In the genomic region with DNA sequence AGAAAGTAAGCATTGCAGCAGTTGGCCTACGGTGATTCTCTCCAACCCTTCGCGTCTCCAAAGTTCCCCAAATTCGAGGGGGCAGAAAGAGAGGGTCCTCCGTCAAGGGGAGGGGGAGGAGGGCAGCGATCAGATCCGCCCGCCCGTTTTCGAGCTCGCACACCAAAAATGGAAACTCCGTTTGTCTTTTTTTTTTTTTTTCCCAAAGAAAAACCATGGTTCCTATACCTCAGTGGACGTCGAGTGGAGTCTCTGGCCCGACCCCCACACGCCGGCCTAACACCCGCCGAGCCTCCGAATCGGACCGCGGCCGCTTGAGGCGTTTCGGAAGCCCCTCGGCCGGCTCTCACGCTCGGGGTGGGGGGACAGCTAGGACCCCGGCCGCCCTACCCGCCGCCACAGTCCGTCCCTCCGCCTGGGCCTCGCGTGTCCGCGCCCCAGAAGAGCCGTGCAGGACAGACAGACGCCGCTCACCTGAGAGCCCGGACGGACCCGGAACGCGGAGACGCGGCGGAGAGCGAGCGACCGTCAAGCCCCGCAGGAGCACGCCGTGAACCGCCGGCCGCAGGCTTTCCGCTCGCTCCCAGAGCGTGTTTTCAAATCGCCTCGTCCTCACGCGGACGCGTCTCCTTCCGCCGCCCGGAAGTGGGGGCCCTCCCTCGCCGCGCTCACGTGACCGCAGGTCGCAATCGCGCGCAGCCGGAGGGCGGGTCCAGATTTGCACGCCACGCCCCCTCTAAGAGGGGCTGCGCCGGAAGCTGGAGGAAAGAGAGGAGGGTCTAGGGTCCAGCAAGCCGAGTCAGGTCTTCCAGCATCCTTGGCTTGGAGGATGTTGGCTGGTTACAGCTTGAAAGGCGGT, we compare ENCODE assay signal across 7 mouse cellular contexts. TPM values are rescaled to one million over a fixed set of nuclear protein-coding genes. Genes with fewer than 3 reads are reported as not detected.
A peak's percentile ranks its signal among the peaks of the same experiment; 100 is the strongest.
DNase-seq lines count a peak whose midpoint lies in the region; ATAC-seq lines count a peak whose summit lies in the region.

Gene Tex10, minus strand, starts transcription at position 668 of the 859 bp plus-strand sequence.

- peak; percentile 92 for ATAC-seq in embryonic facial prominence, embryonic 12.5 days (ENCODE audit: insufficient number of reproducible peaks, insufficient read depth, low FRiP score, low TSS enrichment)
- ATAC-seq in limb, embryonic 11.5 days (ENCODE audit: insufficient number of reproducible peaks, low FRiP score, low TSS enrichment, low read depth): peak; percentile 95
- ATAC-seq in midbrain, embryonic 14.5 days (ENCODE audit: low FRiP score, low TSS enrichment): peak; percentile 97

- peaks cover 7% of the 10 kb centered on the region for H3K36me3 ChIP-seq in embryonic facial prominence, embryonic 12.5 days
- H3K36me3 ChIP-seq in limb, embryonic 11.5 days (ENCODE audit: control insufficient read depth, insufficient read depth, low read length): peaks cover 4% of the 10 kb centered on the region; the same call in 1 of the 2 replicates
- H3K36me3 ChIP-seq in midbrain, embryonic 14.5 days (ENCODE audit: control insufficient read depth, insufficient read depth, low read length): peaks cover 8% of the 10 kb centered on the region

- peak within 1 kb of the TSS; percentile 88 for H3K27ac ChIP-seq in embryonic facial prominence, embryonic 12.5 days
- peak within 1 kb of the TSS; percentile 74 for H3K27ac ChIP-seq in limb, embryonic 11.5 days (replicated peaks; ENCODE audit: low read depth, low read length)
- peak within 1 kb of the TSS; percentile 78 for H3K27ac ChIP-seq in midbrain, embryonic 14.5 days (replicated peaks; ENCODE audit: low read depth, low read length)

- no peaks in the 10 kb centered on the region for H3K27me3 ChIP-seq in embryonic facial prominence, embryonic 12.5 days
- no peaks in the 10 kb centered on the region for H3K27me3 ChIP-seq in limb, embryonic 11.5 days (ENCODE audit: control insufficient read depth, insufficient read depth, low read length)
- H3K27me3 ChIP-seq in midbrain, embryonic 14.5 days (ENCODE audit: control insufficient read depth, insufficient read depth, low read length): no peaks in the 10 kb centered on the region

- under 1% methylated on average over 89 of the region's 89 CpGs for WGBS in embryonic facial prominence, embryonic 12.5 days
- under 1% methylated on average over 89 of the region's 89 CpGs for WGBS in limb, embryonic 11.5 days
- WGBS in midbrain, embryonic 14.5 days: under 1% methylated on average over 89 of the region's 89 CpGs

- peak within 1 kb of the TSS; percentile 98 for H3K4me3 ChIP-seq in embryonic facial prominence, embryonic 12.5 days
- peak within 1 kb of the TSS; percentile 97 for H3K4me3 ChIP-seq in limb, embryonic 11.5 days (ENCODE audit: low read depth, low read length)
- peak within 1 kb of the TSS; percentile 98 for H3K4me3 ChIP-seq in midbrain, embryonic 14.5 days (replicated peaks; ENCODE audit: low read depth, low read length)

- peak; percentile 93 for DNase-seq in adrenal gland, postnatal 25 days
- DNase-seq in heart, adult 11 months: peak; percentile 99
- peak; percentile 92 for DNase-seq in kidney, adult 18-20 months
- peak; percentile 95 for DNase-seq in limb, embryonic 11.5 days (ENCODE audit: low spot score)
- peak; percentile 97 for DNase-seq in midbrain, embryonic 14.5 days
- DNase-seq in spleen, adult 18-20 months: peak; percentile 88 to 94

- peaks cover 15% of the 10 kb centered on the region for H3K4me1 ChIP-seq in embryonic facial prominence, embryonic 12.5 days
- H3K4me1 ChIP-seq in limb, embryonic 11.5 days (ENCODE audit: control insufficient read depth, insufficient read depth, low read length): peaks cover 9% of the 10 kb centered on the region; the same call in 1 of the 2 replicates
- H3K4me1 ChIP-seq in midbrain, embryonic 14.5 days (ENCODE audit: control insufficient read depth, insufficient read depth, low read length): peaks cover 16% of the 10 kb centered on the region

- H3K4me2 ChIP-seq in embryonic facial prominence, embryonic 12.5 days (replicated peaks): peak within 1 kb of the TSS; percentile 55
- peak within 1 kb of the TSS; percentile 64 for H3K4me2 ChIP-seq in limb, embryonic 11.5 days (ENCODE audit: low read depth, severe bottlenecking)
- H3K4me2 ChIP-seq in midbrain, embryonic 14.5 days (ENCODE audit: low read length): peak within 1 kb of the TSS; percentile 91

- H3K9ac ChIP-seq in embryonic facial prominence, embryonic 12.5 days: peak within 1 kb of the TSS; percentile 98
- peak within 1 kb of the TSS; percentile 92 for H3K9ac ChIP-seq in limb, embryonic 11.5 days (ENCODE audit: low read length)
- peak within 1 kb of the TSS; percentile 85 for H3K9ac ChIP-seq in midbrain, embryonic 14.5 days (replicated peaks; ENCODE audit: low read length)

- H3K9me3 ChIP-seq in embryonic facial prominence, embryonic 12.5 days: no peaks in the 10 kb centered on the region
- H3K9me3 ChIP-seq in limb, embryonic 11.5 days (ENCODE audit: control insufficient read depth, low read length): no peaks in the 10 kb centered on the region
- no peaks in the 10 kb centered on the region for H3K9me3 ChIP-seq in midbrain, embryonic 14.5 days (ENCODE audit: control insufficient read depth, low read length)

RNA-seq across cellular contexts. Expression of gene Tex10, which starts in this region (rescaled TPM):
- total RNA-seq in adrenal gland, postnatal 25 days (2021): 26.6 and 30.9 TPM in 2 replicates
- polyA plus RNA-seq in embryonic facial prominence, embryonic 12.5 days (2016; fragmentation: Nextera tagmentation; extraction: Ambion mirVana): 63.8 and 70.9 TPM in 2 replicates
- polyA plus RNA-seq in limb, embryonic 11.5 days (2014; fragmentation: Nextera tagmentation; extraction: Ambion mirVana): 91.9 and 95.6 TPM in 2 replicates
- polyA plus RNA-seq in midbrain, embryonic 14.5 days (2014; fragmentation: Nextera tagmentation; extraction: Ambion mirVana): 38.5 and 57.1 TPM in 2 replicates

Comparison
In these comparisons a context has a peak if more than half of its experiments do, and no peak if none do; other contexts are left out.
1. Peak in every context shown above with its lines: DNase-seq, ATAC-seq, H3K4me3 ChIP-seq and H3K27ac ChIP-seq.